Mouse (Mus musculus): Measurements from ENCODE around the gene Gipc2. TPM values are rescaled to one million over a fixed set of nuclear protein-coding genes. Genes with fewer than 3 reads are reported as not detected.

The Gipc2 gene
- polyA plus RNA-seq, 1 experiment from 2014 or later, result 15.2 TPM

Other genes starting within 250 kb of the Gipc2 start
- 48.6 and 50.4 TPM in 2 replicates for gene Dnajb4, start 44.1 kb upstream of the Gipc2 start, polyA plus RNA-seq (2014; fragmentation: Nextera tagmentation; extraction: Ambion mirVana)
- 223 and 230 TPM in 2 replicates for gene Fubp1, start 44.2 kb upstream of the Gipc2 start, polyA plus RNA-seq (2014; fragmentation: Nextera tagmentation; extraction: Ambion mirVana)
- 2.9 TPM in 2 replicates for gene Nexn, start 100.1 kb upstream of the Gipc2 start, polyA plus RNA-seq (2014; fragmentation: Nextera tagmentation; extraction: Ambion mirVana)
- gene Miga1, start 174.2 kb upstream of the Gipc2 start, polyA plus RNA-seq (2014; fragmentation: Nextera tagmentation; extraction: Ambion mirVana), result 22.5 and 24.1 TPM in 2 replicates
- 126 and 128 TPM in 2 replicates for gene Usp33, start 180.2 kb upstream of the Gipc2 start, polyA plus RNA-seq (2014; fragmentation: Nextera tagmentation; extraction: Ambion mirVana)
- gene Zzz3, start 229.2 kb upstream of the Gipc2 start, polyA plus RNA-seq (2014; fragmentation: Nextera tagmentation; extraction: Ambion mirVana), result 36.3 and 40.6 TPM in 2 replicates

All from neural tube, embryonic 14.5 days (tissue).